Mouse (Mus musculus) right cerebral cortex, adult 18-20 months (tissue): ENCODE measurements around the gene Dock3.
A peak's percentile ranks its signal among the peaks of the same experiment; 100 is the strongest.
"Not testable (repeated sequence)": the region's sequence is repeated elsewhere in the genome, so short reads cannot be mapped to it uniquely, and the experiment has no call there.

Experiments
- DNase-seq: peaks from one replicate; pipeline ENCODE4 v3.0.0; 2022; ENCODE audit warnings: mixed read lengths

Dock3 gene

GRCm38 (mm10) chr9:107254925-107255324 is 23.2 kb upstream of the Dock3 start:
- DNase-seq = no peak

- peak; percentile 91 for DNase-seq
Observed at GRCm38 (mm10) chr9:107254476-107254875, 22.8 kb upstream of the Dock3 start.

- DNase-seq = peak; percentile 90
Observed at GRCm38 (mm10) chr9:107252164-107252563, 20.5 kb upstream of the Dock3 start.

- DNase-seq = peak; percentile 71
Observed at GRCm38 (mm10) chr9:107250416-107251337, 19.0 kb upstream of the Dock3 start.

GRCm38 (mm10) chr9:107249154-107249553 is 17.4 kb upstream of the Dock3 start:
- DNase-seq = peak; percentile 68

GRCm38 (mm10) chr9:107246170-107246569 is 14.5 kb upstream of the Dock3 start:
- no peak for DNase-seq

GRCm38 (mm10) chr9:107245311-107245710 is 13.6 kb upstream of the Dock3 start:
- no peak for DNase-seq

GRCm38 (mm10) chr9:107236151-107236550 is 4.4 kb upstream of the Dock3 start:
- DNase-seq = no peak

- peak; percentile 64 for DNase-seq
Observed at GRCm38 (mm10) chr9:107235261-107235660, 3.6 kb upstream of the Dock3 start.

GRCm38 (mm10) chr9:107232140-107232539 is 431 bp upstream of the Dock3 start:
- DNase-seq = no peak

GRCm38 (mm10) chr9:107230991-107231538 is 644 bp downstream of the Dock3 start:
- peak; percentile 69 for DNase-seq

GRCm38 (mm10) chr9:107224597-107224996 is 7.1 kb downstream of the Dock3 start:
- DNase-seq = no peak

- not testable (repeated sequence) for DNase-seq
Observed at GRCm38 (mm10) chr9:107174831-107175230, 56.9 kb downstream of the Dock3 start.

- no peak for DNase-seq
Observed at GRCm38 (mm10) chr9:107165792-107166191, 65.9 kb downstream of the Dock3 start.

- DNase-seq = no peak
Observed at GRCm38 (mm10) chr9:107164825-107165224, 66.9 kb downstream of the Dock3 start.

- not testable (repeated sequence) for DNase-seq
Observed at GRCm38 (mm10) chr9:107156388-107156787, 75.3 kb downstream of the Dock3 start.

- DNase-seq = no peak
Observed at GRCm38 (mm10) chr9:107112791-107113190, 118.9 kb downstream of the Dock3 start.

GRCm38 (mm10) chr9:107112056-107112455 is 119.7 kb downstream of the Dock3 start:
- DNase-seq = no peak

- peak; percentile 55 for DNase-seq
Observed at GRCm38 (mm10) chr9:107099487-107099886, 132.2 kb downstream of the Dock3 start.

GRCm38 (mm10) chr9:107089451-107089850 is 142.3 kb downstream of the Dock3 start:
- not testable (repeated sequence) for DNase-seq

- peak; percentile 67 for DNase-seq
Observed at GRCm38 (mm10) chr9:107087531-107087930, 144.2 kb downstream of the Dock3 start.

GRCm38 (mm10) chr9:107037947-107038346 is 193.8 kb downstream of the Dock3 start:
- DNase-seq = no peak

GRCm38 (mm10) chr9:107027586-107027985 is 204.1 kb downstream of the Dock3 start:
- no peak for DNase-seq

GRCm38 (mm10) chr9:107009841-107010240 is 221.9 kb downstream of the Dock3 start:
- DNase-seq = no peak
